Mouse (Mus musculus): ENCODE results near the gene Dhps. TPM values are rescaled to one million over a fixed set of nuclear protein-coding genes. Genes with fewer than 3 reads are reported as not detected.

Gene Dhps
- total RNA-seq, 1 experiment, result 63.1 TPM

GRCm38 (mm10) chr8:85090856-85091255 lies 19.3 kb downstream of the Dhps start:
- Histone ChIP-seq H3K27ac (ENCODE audit: insufficient read depth, low read depth, low read length, poor library complexity, severe bottlenecking) (no peak overlapping the region), H3K9ac (ENCODE audit: insufficient read depth, low read depth, low read length, poor library complexity, severe bottlenecking) (no peak overlapping the region), H3K36me3 (ENCODE audit: control insufficient read depth, insufficient read depth, low read length, poor library complexity, severe bottlenecking) (peaks cover 15% of the 10 kb centered on the region; the same call in 1 of the 2 replicates), H3K4me1 (ENCODE audit: control insufficient read depth in 2 of 2, insufficient read depth in 2 of 2, low read length in 2 of 2, poor library complexity in 1 of 2) (peaks cover 0 to 9% of the 10 kb centered on the region in 2 experiments; a peak in 1 of 4 replicates), H3K4me3 (ENCODE audit: insufficient read depth in 1 of 2, low read depth in 1 of 2, low read length in 2 of 2, poor library complexity in 1 of 2, severe bottlenecking in 1 of 2) (no peak overlapping the region), H3K9me3 (ENCODE audit: control insufficient read depth, insufficient read depth, low read depth, low read length) (no peaks in the 10 kb centered on the region)
- DNase-seq (ENCODE audit: low read depth, low spot score), result no peak
- in situ Hi-C loops (cut with MboI; ENCODE audit: low sequenced_read_pairs in 2 of 2, unreplicated experiment in 2 of 2), result no loop called here
- no peak for TF ChIP-seq ZC3H11A (IDR thresholded peaks at IDR 0.05; ENCODE audit: borderline replicate concordance, low read depth, low read length)
- no peak for TF ChIP-seq MAFK (IDR thresholded peaks at IDR 0.05; ENCODE audit: insufficient read depth, low read depth, low read length)
- TF ChIP-seq CHD2 (IDR thresholded peaks at IDR 0.05; ENCODE audit: low read depth, low read length), result no peak
- TF ChIP-seq ZNF384 (IDR thresholded peaks at IDR 0.05; ENCODE audit: low read depth, low read length), result no peak
- no peak for TF ChIP-seq HCFC1 (IDR thresholded peaks at IDR 0.05; ENCODE audit: borderline replicate concordance, insufficient read depth, low read length)

GRCm38 (mm10) chr8:85091526-85092090 lies 20.1 kb downstream of the Dhps start:
- DNase-seq (ENCODE audit: low read depth, low spot score), result peak; percentile 75
- in situ Hi-C loops (cut with MboI; ENCODE audit: low sequenced_read_pairs in 2 of 2, unreplicated experiment in 2 of 2), result no loop called here
- Histone ChIP-seq H3K4me1 (ENCODE audit: control insufficient read depth in 2 of 2, insufficient read depth in 2 of 2, low read length in 2 of 2, poor library complexity in 1 of 2) (peaks cover 0 to 12% of the 10 kb centered on the region in 2 experiments; a peak in 1 of 4 replicates), H3K9me3 (ENCODE audit: control insufficient read depth, insufficient read depth, low read depth, low read length) (no peaks in the 10 kb centered on the region), H3K27ac (ENCODE audit: insufficient read depth, low read depth, low read length, poor library complexity, severe bottlenecking) (no peak overlapping the region), H3K36me3 (ENCODE audit: control insufficient read depth, insufficient read depth, low read length, poor library complexity, severe bottlenecking) (peaks cover 15% of the 10 kb centered on the region; the same call in 1 of the 2 replicates), H3K4me3 (ENCODE audit: insufficient read depth in 1 of 2, low read depth in 1 of 2, low read length in 2 of 2, poor library complexity in 1 of 2, severe bottlenecking in 1 of 2) (peak overlapping the region in 1 of 2 experiments; percentile 39; a peak in 1 of 4 replicates), H3K9ac (ENCODE audit: insufficient read depth, low read depth, low read length, poor library complexity, severe bottlenecking) (no peak overlapping the region)
- TF ChIP-seq ZNF384 (IDR thresholded peaks at IDR 0.05; ENCODE audit: low read depth, low read length) (no peak), ZC3H11A (IDR thresholded peaks at IDR 0.05; ENCODE audit: borderline replicate concordance, low read depth, low read length) (no peak), CHD2 (IDR thresholded peaks at IDR 0.05; ENCODE audit: low read depth, low read length) (no peak), MAFK (IDR thresholded peaks at IDR 0.05; ENCODE audit: insufficient read depth, low read depth, low read length) (no peak), HCFC1 (IDR thresholded peaks at IDR 0.05; ENCODE audit: borderline replicate concordance, insufficient read depth, low read length) (no peak)

GRCm38 (mm10) chr8:85095051-85095450 lies 23.5 kb downstream of the Dhps start:
- peaks cover 15% of the 10 kb centered on the region; the same call in 1 of the 2 replicates for H3K36me3 ChIP-seq (ENCODE audit: control insufficient read depth, insufficient read depth, low read length, poor library complexity, severe bottlenecking)
- TF ChIP-seq HCFC1 (IDR thresholded peaks at IDR 0.05; ENCODE audit: borderline replicate concordance, insufficient read depth, low read length) (no peak), CHD2 (IDR thresholded peaks at IDR 0.05; ENCODE audit: low read depth, low read length) (no peak), MAFK (IDR thresholded peaks at IDR 0.05; ENCODE audit: insufficient read depth, low read depth, low read length) (no peak), ZNF384 (IDR thresholded peaks at IDR 0.05; ENCODE audit: low read depth, low read length) (no peak), ZC3H11A (IDR thresholded peaks at IDR 0.05; ENCODE audit: borderline replicate concordance, low read depth, low read length) (no peak)
- in situ Hi-C loops (cut with MboI; ENCODE audit: low sequenced_read_pairs in 2 of 2, unreplicated experiment in 2 of 2), result no loop called here

GRCm38 (mm10) chr8:85095566-85095965 lies 24.0 kb downstream of the Dhps start:
- TF ChIP-seq ZNF384 (IDR thresholded peaks at IDR 0.05; ENCODE audit: low read depth, low read length) (no peak), CHD2 (IDR thresholded peaks at IDR 0.05; ENCODE audit: low read depth, low read length) (no peak), MAFK (IDR thresholded peaks at IDR 0.05; ENCODE audit: insufficient read depth, low read depth, low read length) (no peak), HCFC1 (IDR thresholded peaks at IDR 0.05; ENCODE audit: borderline replicate concordance, insufficient read depth, low read length) (no peak), ZC3H11A (IDR thresholded peaks at IDR 0.05; ENCODE audit: borderline replicate concordance, low read depth, low read length) (no peak)
- Histone ChIP-seq H3K9ac (ENCODE audit: insufficient read depth, low read depth, low read length, poor library complexity, severe bottlenecking) (no peak overlapping the region), H3K9me3 (ENCODE audit: control insufficient read depth, insufficient read depth, low read depth, low read length) (no peaks in the 10 kb centered on the region), H3K4me1 (ENCODE audit: control insufficient read depth in 2 of 2, insufficient read depth in 2 of 2, low read length in 2 of 2, poor library complexity in 1 of 2) (peaks cover 0 to 12% of the 10 kb centered on the region in 2 experiments; a peak in 1 of 4 replicates), H3K36me3 (ENCODE audit: control insufficient read depth, insufficient read depth, low read length, poor library complexity, severe bottlenecking) (peaks cover 15% of the 10 kb centered on the region; the same call in 1 of the 2 replicates), H3K4me3 (ENCODE audit: insufficient read depth in 1 of 2, low read depth in 1 of 2, low read length in 2 of 2, poor library complexity in 1 of 2, severe bottlenecking in 1 of 2) (no peak overlapping the region), H3K27ac (ENCODE audit: insufficient read depth, low read depth, low read length, poor library complexity, severe bottlenecking) (no peak overlapping the region; the same call in 1 of the 2 replicates)
- no peak for DNase-seq (ENCODE audit: low read depth, low spot score)
- in situ Hi-C loops (cut with MboI; ENCODE audit: low sequenced_read_pairs in 2 of 2, unreplicated experiment in 2 of 2), result no loop called here

More at GRCm38 (mm10) chr8:85095051-85095450, 23.5 kb downstream of the Dhps start:
- H3K9me3 ChIP-seq (ENCODE audit: control insufficient read depth, insufficient read depth, low read depth, low read length), result no peaks in the 10 kb centered on the region
- H3K27ac ChIP-seq (ENCODE audit: insufficient read depth, low read depth, low read length, poor library complexity, severe bottlenecking), result no peak overlapping the region
- DNase-seq (ENCODE audit: low read depth, low spot score), result no peak
- peaks cover 0 to 12% of the 10 kb centered on the region in 2 experiments; a peak in 1 of 4 replicates for H3K4me1 ChIP-seq (ENCODE audit: control insufficient read depth in 2 of 2, insufficient read depth in 2 of 2, low read length in 2 of 2, poor library complexity in 1 of 2)
- no peak overlapping the region for H3K9ac ChIP-seq (ENCODE audit: insufficient read depth, low read depth, low read length, poor library complexity, severe bottlenecking)
- no peak overlapping the region for H3K4me3 ChIP-seq (ENCODE audit: insufficient read depth in 1 of 2, low read depth in 1 of 2, low read length in 2 of 2, poor library complexity in 1 of 2, severe bottlenecking in 1 of 2)
